Mouse (Mus musculus): ENCODE measurements around the gene Crocc2. TPM values are rescaled to one million over a fixed set of nuclear protein-coding genes. Genes with fewer than 3 reads are reported as not detected.

Crocc2 gene
- total and polyA plus RNA-seq, 3 experiments, result not detected

- in situ Hi-C loops (cut with MboI; ENCODE audit: low pct_ligation_motif_present, low pct_unique_long_range_greater_than_20kb, low sequenced_read_pairs) (no loop called here), dilution Hi-C loops (cut with MboI; ENCODE audit: extremely low pct_ligation_motif_present, extremely low pct_unique_long_range_greater_than_20kb, low sequenced_read_pairs) (no loop called here)
- TF ChIP-seq ZKSCAN1 (IDR thresholded peaks at IDR 0.05; ENCODE audit: borderline replicate concordance, low read depth, low read length) (no peak), MAFK (IDR thresholded peaks at IDR 0.05; ENCODE audit: insufficient replicate concordance, low read length) (no peak), GABPA (IDR thresholded peaks at IDR 0.05; ENCODE audit: insufficient replicate concordance, low read depth, low read length) (no peak), UBTF (IDR thresholded peaks at IDR 0.05; ENCODE audit: low read depth, low read length) (no peak), TCF12 (IDR thresholded peaks at IDR 0.05; ENCODE audit: low read depth, low read length) (no peak), SMC3 (IDR thresholded peaks at IDR 0.05; ENCODE audit: low read depth, low read length) (no peak), USF1 (IDR thresholded peaks at IDR 0.05; ENCODE audit: low read depth, low read length) (no peak), CHD1 (IDR thresholded peaks at IDR 0.05; ENCODE audit: low read depth, low read length) (no peak), E2F4 (IDR thresholded peaks at IDR 0.05; ENCODE audit: insufficient replicate concordance, low read depth, low read length) (no peak), NELFE (IDR thresholded peaks at IDR 0.05; ENCODE audit: low read depth, low read length) (no peak), JUN (IDR thresholded peaks at IDR 0.05; ENCODE audit: insufficient read depth, low read depth, low read length) (no peak), KAT2A (IDR thresholded peaks at IDR 0.05; ENCODE audit: insufficient replicate concordance, low read length) (no peak), ZNF384 (IDR thresholded peaks at IDR 0.05; ENCODE audit: low read depth, low read length) (no peak), POLR2AphosphoS2 (IDR thresholded peaks at IDR 0.05; ENCODE audit: low read depth, low read length) (no peak), ELF1 (IDR thresholded peaks at IDR 0.05; ENCODE audit: low read depth, low read length) (no peak), ETS1 (conservative IDR thresholded peaks at IDR 0.05; ENCODE audit: low read depth, low read length) (no peak), MYC (IDR thresholded peaks at IDR 0.05; ENCODE audit: low read depth, low read length) (no peak), BHLHE40 (IDR thresholded peaks at IDR 0.05; ENCODE audit: low read depth, low read length) (no peak), MXI1 (IDR thresholded peaks at IDR 0.05; ENCODE audit: low read depth, low read length) (no peak)
- no peaks in the 10 kb centered on the region for H3K79me2 ChIP-seq (replicated peaks; ENCODE audit: control insufficient read depth, extremely low read depth, insufficient read depth, poor library complexity, severe bottlenecking)
- no peak overlapping the region for H3K4me2 ChIP-seq (ENCODE audit: insufficient read depth, low read depth, poor library complexity, severe bottlenecking)
- no peak overlapping the region for H3K27ac ChIP-seq (ENCODE audit: insufficient read depth, low read depth)
- H3K4me1 ChIP-seq (ENCODE audit: control insufficient read depth in 1 of 2, insufficient read depth in 2 of 2), result no peaks in the 10 kb centered on the region
- no peak overlapping the region for H3K4me3 ChIP-seq (replicated peaks in 1 of 3; ENCODE audit: low read depth in 2 of 3, low read length in 2 of 3, poor library complexity in 1 of 3)
- peaks cover 3% of the 10 kb centered on the region for H3K9me3 ChIP-seq (replicated peaks; ENCODE audit: low read length)
- no peaks in the 10 kb centered on the region for H3K36me3 ChIP-seq (replicated peaks in 1 of 2; ENCODE audit: control insufficient read depth in 1 of 2, insufficient read depth in 1 of 2, low read length in 1 of 2)
- no peak for DNase-seq (ENCODE audit: extremely low read depth)
- peaks cover 81% of the 10 kb centered on the region for H3K27me3 ChIP-seq (replicated peaks)
- H3K9ac ChIP-seq (ENCODE audit: insufficient read depth, low read depth), result no peak overlapping the region
Measured at GRCm38 (mm10) chr1:93124066-93124465, 44.5 kb upstream of the Crocc2 start.

DNA sequence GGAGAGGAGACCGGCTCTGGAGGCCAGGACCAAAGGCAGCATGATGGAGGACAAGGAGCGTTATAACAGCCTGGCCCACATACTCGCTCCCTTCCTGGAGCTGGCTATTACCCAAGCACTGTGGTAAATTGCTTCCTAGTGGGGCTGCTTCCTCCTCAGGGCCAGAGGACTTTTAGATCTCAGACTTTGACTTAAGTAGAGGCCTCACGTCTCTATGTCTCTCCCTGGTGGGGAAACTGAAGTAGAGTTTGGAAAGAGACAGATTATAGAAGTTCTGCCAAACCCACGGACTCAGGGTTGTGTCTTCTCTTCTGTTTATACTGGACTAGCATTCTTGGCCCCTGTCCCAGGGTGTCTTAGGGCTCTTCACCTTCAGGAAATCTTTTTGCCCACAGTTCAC, 43.3 kb upstream of the Crocc2 start:
- Histone ChIP-seq H3K4me3 (replicated peaks in 1 of 3; ENCODE audit: low read depth in 2 of 3, low read length in 2 of 3, poor library complexity in 1 of 3) (no peak overlapping the region), H3K27ac (ENCODE audit: insufficient read depth, low read depth) (no peak overlapping the region), H3K4me1 (ENCODE audit: control insufficient read depth in 1 of 2, insufficient read depth in 2 of 2) (no peaks in the 10 kb centered on the region), H3K9ac (ENCODE audit: insufficient read depth, low read depth) (no peak overlapping the region), H3K27me3 (replicated peaks) (peaks cover 82% of the 10 kb centered on the region), H3K9me3 (replicated peaks; ENCODE audit: low read length) (peaks cover 3% of the 10 kb centered on the region), H3K4me2 (ENCODE audit: insufficient read depth, low read depth, poor library complexity, severe bottlenecking) (no peak overlapping the region), H3K36me3 (replicated peaks in 1 of 2; ENCODE audit: control insufficient read depth in 1 of 2, insufficient read depth in 1 of 2, low read length in 1 of 2) (no peaks in the 10 kb centered on the region), H3K79me2 (replicated peaks; ENCODE audit: control insufficient read depth, extremely low read depth, insufficient read depth, poor library complexity, severe bottlenecking) (no peaks in the 10 kb centered on the region)
- TF ChIP-seq MAX (IDR thresholded peaks at IDR 0.05; ENCODE audit: low read length) (no peak), JUN (IDR thresholded peaks at IDR 0.05; ENCODE audit: insufficient read depth, low read depth, low read length) (no peak), ZMIZ1 (IDR thresholded peaks at IDR 0.05; ENCODE audit: low read depth, low read length) (no peak), ELF1 (IDR thresholded peaks at IDR 0.05; ENCODE audit: low read depth, low read length) (no peak), USF2 (conservative IDR thresholded peaks at IDR 0.05; ENCODE audit: low read depth, low read length) (no peak), ZC3H11A (IDR thresholded peaks at IDR 0.05; ENCODE audit: low read depth, low read length) (no peak), SMC3 (IDR thresholded peaks at IDR 0.05; ENCODE audit: low read depth, low read length) (peak; percentile 25; the same call in 1 of the 2 replicates), RAD21 (IDR thresholded peaks at IDR 0.05; ENCODE audit: low read depth, low read length) (peak; percentile 25), CTCF (conservative IDR thresholded peaks at IDR 0.05 in 1 of 2, IDR thresholded peaks at IDR 0.05 in 1 of 2; ENCODE audit: low read depth in 2 of 2, low read length in 2 of 2) (peak in 1 of 2 experiments; percentile 42; a peak in 2 of 4 replicates), ETS1 (conservative IDR thresholded peaks at IDR 0.05; ENCODE audit: low read depth, low read length) (no peak)
- dilution Hi-C loops (cut with MboI; ENCODE audit: extremely low pct_ligation_motif_present, extremely low pct_unique_long_range_greater_than_20kb, low sequenced_read_pairs), result no loop called here
- peak; percentile 13 for DNase-seq (ENCODE audit: extremely low read depth)
- in situ Hi-C loops (cut with MboI; ENCODE audit: low pct_ligation_motif_present, low pct_unique_long_range_greater_than_20kb, low sequenced_read_pairs), result no loop called here
